Mouse (Mus musculus) stomach, postnatal 0 days (tissue): ENCODE measurements around the gene Tusc2.

Experiments used
- CTCF ChIP-seq: IDR thresholded peaks from 2 replicates; pipeline ENCODE4 v1.5.1; 2016; ENCODE audit warnings: antibody characterized with exemption, low read depth, mild to moderate bottlenecking, moderate library complexity
- EP300 ChIP-seq: optimal IDR thresholded peaks from 2 replicates; pipeline ENCODE3; 2016; ENCODE audit warnings: antibody characterized with exemption

DNA sequence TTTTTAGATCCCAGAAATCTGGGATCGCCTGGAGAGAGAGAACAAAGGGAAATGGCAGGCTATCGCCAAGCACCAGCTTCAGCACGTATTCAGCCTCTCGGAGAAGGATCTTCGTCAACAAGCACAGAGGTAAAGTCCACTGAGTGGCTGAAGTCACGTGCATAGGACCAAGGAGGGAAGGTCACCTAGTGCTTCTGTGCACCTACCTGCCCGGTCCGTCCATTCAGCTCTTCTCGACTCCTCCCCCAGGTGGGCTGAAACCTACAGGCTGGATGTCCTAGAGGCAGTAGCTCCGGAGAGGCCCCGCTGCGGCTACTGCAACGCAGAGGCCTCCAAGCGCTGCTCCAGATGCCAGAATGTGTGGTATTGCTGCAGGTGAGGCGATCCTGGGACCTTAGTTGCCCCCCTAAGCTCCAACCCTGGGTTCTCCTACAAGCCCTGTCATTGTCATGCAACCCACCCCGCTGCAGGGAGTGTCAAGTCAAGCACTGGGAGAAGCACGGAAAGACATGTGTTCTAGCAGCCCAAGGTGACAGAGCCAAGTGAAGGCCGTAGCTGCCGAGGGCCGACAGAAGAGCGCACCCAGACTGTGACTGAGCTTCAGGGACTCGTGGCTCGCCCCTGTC lies 12.5 kb upstream of the Tusc2 start:
- TF ChIP-seq CTCF, result no peak
- no peak for TF ChIP-seq EP300
